Mouse (Mus musculus): ENCODE data around the gene Cfap206. TPM values are rescaled to one million over a fixed set of nuclear protein-coding genes. Genes with fewer than 3 reads are reported as not detected.
A peak's percentile ranks its signal among the peaks of the same experiment; 100 is the strongest.

The Cfap206 gene
- polyA plus RNA-seq, 1 experiment, result 7.1 TPM

DNA sequence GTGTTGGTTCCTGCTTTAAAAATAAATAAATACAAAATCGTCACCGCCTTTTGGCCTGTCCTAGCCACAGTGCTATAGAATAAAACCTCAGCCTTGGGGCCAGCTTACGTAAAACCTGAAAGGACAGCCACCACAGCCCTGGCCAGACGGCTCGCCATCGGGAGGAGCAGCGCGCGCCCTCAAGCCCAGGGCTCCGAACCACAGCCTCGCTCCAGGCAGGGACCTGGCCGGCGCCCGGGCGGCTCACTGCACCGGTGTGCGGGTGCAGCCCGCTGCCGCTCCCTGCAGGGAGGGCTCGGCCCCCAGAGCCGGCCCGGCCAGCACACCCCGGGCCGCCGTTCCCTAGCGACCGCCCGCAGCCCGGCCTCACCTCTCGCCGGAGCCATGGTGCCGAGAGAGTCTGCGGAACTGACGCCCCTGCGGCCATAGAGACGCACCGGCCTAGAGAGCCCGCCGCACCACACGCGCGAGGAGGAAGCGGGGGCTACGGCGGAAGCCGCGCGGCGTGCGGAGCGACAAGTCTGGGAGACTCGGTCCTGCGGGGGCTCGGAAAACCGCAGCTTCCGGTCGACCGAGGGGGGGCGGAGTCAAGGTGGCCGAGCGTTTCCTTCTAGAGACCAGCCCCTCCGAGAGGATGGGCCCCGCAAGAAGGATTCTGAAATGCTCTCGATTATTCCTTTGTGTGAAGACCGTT lies 43.0 kb downstream of the Cfap206 start, which contains the start of gene Slc35a1:
TSS of gene Slc35a1 (minus strand) at position 565 of the 694 bp plus-strand sequence.
- peak; percentile 90 for DNase-seq
- TF ChIP-seq CTCF (IDR thresholded peaks at IDR 0.05; ENCODE audit: insufficient read depth, low read length) (no peak), POLR2A (IDR thresholded peaks at IDR 0.05; ENCODE audit: borderline replicate concordance, extremely low read depth, low read depth, low read length) (peak; percentile 53; the same call in 1 of the 2 replicates)
- peak within 1 kb of the TSS; percentile 65 for H3K4me3 ChIP-seq (replicated peaks; ENCODE audit: extremely low read depth, low read depth, low read length)
- under 1% methylated on average over 65 of the region's 65 CpGs for WGBS
- H3K4me1 ChIP-seq (ENCODE audit: control insufficient read depth, insufficient read depth, low read length), result no peaks in the 10 kb centered on the region; the same call in 1 of the 2 replicates

DNA sequence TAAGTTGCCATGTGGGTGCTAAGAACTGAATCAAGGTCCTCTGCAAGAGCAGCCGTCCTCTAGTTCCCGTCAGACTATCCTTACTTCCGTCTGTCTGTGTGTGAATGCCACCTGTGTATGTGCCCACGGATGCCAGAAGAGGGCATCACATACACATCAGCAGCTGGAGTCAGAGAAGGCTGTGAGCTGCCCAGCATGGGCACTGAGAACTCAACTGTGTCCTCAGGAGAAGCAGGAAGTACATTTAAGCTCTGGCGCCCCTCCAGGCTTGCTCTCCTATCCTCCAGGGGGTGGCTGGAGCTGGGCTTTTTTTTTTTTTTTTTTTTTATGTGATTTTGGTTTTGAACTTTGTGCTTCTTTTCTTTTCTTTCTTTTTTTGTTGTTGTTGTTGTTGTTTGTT lies 49.5 kb downstream of the Cfap206 start:
- 87% methylated on average over 5 of the region's 5 CpGs for WGBS
- no peak for DNase-seq
- Histone ChIP-seq H3K4me1 (ENCODE audit: control insufficient read depth, insufficient read depth, low read length) (no peaks in the 10 kb centered on the region), H3K4me3 (replicated peaks; ENCODE audit: extremely low read depth, low read depth, low read length) (no peak overlapping the region)
- no peak for TF ChIP-seq POLR2A (IDR thresholded peaks at IDR 0.05; ENCODE audit: borderline replicate concordance, extremely low read depth, low read depth, low read length)
- no peak for TF ChIP-seq CTCF (IDR thresholded peaks at IDR 0.05; ENCODE audit: insufficient read depth, low read length)

DNA sequence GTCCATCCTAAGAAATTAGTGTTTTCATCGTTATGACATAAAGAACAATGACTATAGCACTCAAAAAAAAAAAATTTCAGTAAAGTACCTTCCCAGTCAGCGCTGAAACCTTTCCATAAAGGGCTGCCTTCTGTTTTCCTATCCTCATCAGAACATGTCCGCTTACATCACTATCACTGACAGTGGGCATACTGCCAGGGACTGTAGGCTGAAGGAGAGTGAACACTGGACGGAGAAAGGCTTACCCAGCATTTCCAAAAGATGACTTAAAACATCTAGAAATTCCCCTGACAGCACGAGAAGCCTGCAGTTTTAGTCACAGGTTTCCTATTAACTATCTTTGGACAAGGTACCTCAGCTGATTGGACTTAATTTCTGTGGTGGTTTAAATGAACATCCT lies 56.3 kb downstream of the Cfap206 start:
- H3K4me3 ChIP-seq (replicated peaks; ENCODE audit: extremely low read depth, low read depth, low read length), result no peak overlapping the region
- no peaks in the 10 kb centered on the region for H3K4me1 ChIP-seq (ENCODE audit: control insufficient read depth, insufficient read depth, low read length)
- 79% methylated on average over 5 of the region's 5 CpGs for WGBS
- no peak for TF ChIP-seq CTCF (IDR thresholded peaks at IDR 0.05; ENCODE audit: insufficient read depth, low read length)
- no peak for TF ChIP-seq POLR2A (IDR thresholded peaks at IDR 0.05; ENCODE audit: borderline replicate concordance, extremely low read depth, low read depth, low read length)
- no peak for DNase-seq

- Histone ChIP-seq H3K4me3 (replicated peaks; ENCODE audit: extremely low read depth, low read depth, low read length) (no peak overlapping the region), H3K4me1 (ENCODE audit: control insufficient read depth, insufficient read depth, low read length) (no peaks in the 10 kb centered on the region)
- TF ChIP-seq POLR2A (IDR thresholded peaks at IDR 0.05; ENCODE audit: borderline replicate concordance, extremely low read depth, low read depth, low read length) (no peak), CTCF (IDR thresholded peaks at IDR 0.05; ENCODE audit: insufficient read depth, low read length) (no peak)
- 88% methylated on average over 5 of the region's 5 CpGs for WGBS
- DNase-seq, result no peak
Measured at GRCm38 (mm10) chr4:34667923-34668322, 62.1 kb downstream of the Cfap206 start.

DNA sequence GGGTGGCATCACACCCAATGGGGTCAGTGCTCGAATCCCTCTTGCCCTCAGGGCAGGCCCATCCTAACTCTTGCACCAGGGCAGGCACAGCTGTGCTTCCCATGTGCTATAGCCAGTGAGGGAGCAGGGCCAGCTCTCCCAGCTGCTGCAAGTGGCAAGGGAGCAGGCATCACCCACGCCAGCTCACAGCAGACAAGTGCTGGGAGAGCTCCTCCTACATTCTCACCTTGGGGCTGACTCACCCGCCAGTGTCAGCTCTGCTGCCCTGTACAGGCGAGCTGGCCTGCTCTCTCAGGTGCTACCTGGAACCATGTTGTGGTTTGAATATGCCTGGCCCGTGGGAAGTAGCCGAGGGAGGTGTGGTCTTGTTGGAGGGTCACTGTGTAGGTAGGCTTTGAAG lies 68.1 kb downstream of the Cfap206 start:
- Histone ChIP-seq H3K4me3 (replicated peaks; ENCODE audit: extremely low read depth, low read depth, low read length) (no peak overlapping the region), H3K4me1 (ENCODE audit: control insufficient read depth, insufficient read depth, low read length) (no peaks in the 10 kb centered on the region)
- 81% methylated on average over 6 of the region's 6 CpGs for WGBS
- no peak for DNase-seq
- TF ChIP-seq CTCF (IDR thresholded peaks at IDR 0.05; ENCODE audit: insufficient read depth, low read length) (no peak), POLR2A (IDR thresholded peaks at IDR 0.05; ENCODE audit: borderline replicate concordance, extremely low read depth, low read depth, low read length) (no peak)

- no peak for DNase-seq
- TF ChIP-seq POLR2A (IDR thresholded peaks at IDR 0.05; ENCODE audit: borderline replicate concordance, extremely low read depth, low read depth, low read length) (no peak), CTCF (IDR thresholded peaks at IDR 0.05; ENCODE audit: insufficient read depth, low read length) (no peak)
- WGBS, result 90% methylated on average over 2 of the region's 2 CpGs
- no peaks in the 10 kb centered on the region for H3K4me1 ChIP-seq (ENCODE audit: control insufficient read depth, insufficient read depth, low read length)
- H3K4me3 ChIP-seq (replicated peaks; ENCODE audit: extremely low read depth, low read depth, low read length), result no peak overlapping the region
Measured at GRCm38 (mm10) chr4:34661514-34661913, 68.5 kb downstream of the Cfap206 start.

DNA sequence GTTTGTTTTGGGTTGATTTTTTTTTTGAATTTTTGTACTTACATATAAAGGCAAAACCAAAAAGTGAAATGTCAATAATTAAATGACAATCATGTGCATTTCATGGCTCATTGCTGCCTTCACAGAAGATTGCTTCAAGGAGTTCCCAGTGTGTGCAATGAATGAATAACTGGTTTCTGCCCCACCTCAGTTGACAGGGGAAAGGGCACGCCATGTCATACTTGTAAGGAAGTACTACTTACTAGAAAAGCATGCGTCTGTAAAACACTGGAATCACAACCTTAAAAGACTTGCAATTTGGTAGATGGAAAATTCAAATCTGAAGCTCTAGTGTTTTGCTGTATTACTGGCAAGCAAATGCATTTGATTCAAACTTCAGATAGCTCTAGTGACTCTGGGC lies 71.0 kb downstream of the Cfap206 start:
- Histone ChIP-seq H3K4me3 (replicated peaks; ENCODE audit: extremely low read depth, low read depth, low read length) (no peak overlapping the region), H3K4me1 (ENCODE audit: control insufficient read depth, insufficient read depth, low read length) (no peaks in the 10 kb centered on the region)
- no peak for DNase-seq
- WGBS, result 83% methylated on average over 2 of the region's 2 CpGs
- TF ChIP-seq POLR2A (IDR thresholded peaks at IDR 0.05; ENCODE audit: borderline replicate concordance, extremely low read depth, low read depth, low read length) (no peak), CTCF (IDR thresholded peaks at IDR 0.05; ENCODE audit: insufficient read depth, low read length) (no peak)

- no peak overlapping the region for H3K4me3 ChIP-seq (replicated peaks; ENCODE audit: extremely low read depth, low read depth, low read length)
- no peak for DNase-seq
- WGBS, result 94% methylated on average over 10 of the region's 10 CpGs
- no peaks in the 10 kb centered on the region for H3K4me1 ChIP-seq (ENCODE audit: control insufficient read depth, insufficient read depth, low read length)
- no peak for TF ChIP-seq POLR2A (IDR thresholded peaks at IDR 0.05; ENCODE audit: borderline replicate concordance, extremely low read depth, low read depth, low read length)
- no peak for TF ChIP-seq CTCF (IDR thresholded peaks at IDR 0.05; ENCODE audit: insufficient read depth, low read length)
Measured at GRCm38 (mm10) chr4:34656101-34656500, 73.9 kb downstream of the Cfap206 start.

GRCm38 (mm10) chr4:34653179-34653578 lies 76.8 kb downstream of the Cfap206 start:
- Histone ChIP-seq H3K4me3 (replicated peaks; ENCODE audit: extremely low read depth, low read depth, low read length) (no peak overlapping the region), H3K4me1 (ENCODE audit: control insufficient read depth, insufficient read depth, low read length) (no peaks in the 10 kb centered on the region)
- 86% methylated on average over 7 of the region's 7 CpGs for WGBS
- no peak for DNase-seq
- TF ChIP-seq CTCF (IDR thresholded peaks at IDR 0.05; ENCODE audit: insufficient read depth, low read length), result no peak
- no peak for TF ChIP-seq POLR2A (IDR thresholded peaks at IDR 0.05; ENCODE audit: borderline replicate concordance, extremely low read depth, low read depth, low read length)

- H3K4me3 ChIP-seq (replicated peaks; ENCODE audit: extremely low read depth, low read depth, low read length), result no peak overlapping the region
- no peak for DNase-seq
- TF ChIP-seq POLR2A (IDR thresholded peaks at IDR 0.05; ENCODE audit: borderline replicate concordance, extremely low read depth, low read depth, low read length), result no peak
- TF ChIP-seq CTCF (IDR thresholded peaks at IDR 0.05; ENCODE audit: insufficient read depth, low read length), result no peak
- no peaks in the 10 kb centered on the region for H3K4me1 ChIP-seq (ENCODE audit: control insufficient read depth, insufficient read depth, low read length)
Measured at GRCm38 (mm10) chr4:34644779-34645178, 85.2 kb downstream of the Cfap206 start.
